Mouse (Mus musculus) midbrain, embryonic 14.5 days (tissue): ENCODE measurements around the gene Rrnad1. TPM values are rescaled to one million over a fixed set of nuclear protein-coding genes. Genes with fewer than 3 reads are reported as not detected.

Experiments used
- ATAC-seq: fragments of 200-750 bp; cut with Nextera tagmentation; 2 replicates; pipeline ENCODE4 v1.8.0; 2017; ENCODE audit warnings: moderate number of reproducible peaks, moderate library complexity; ENCODE audit not compliant: low FRiP score, low TSS enrichment
- DNase-seq: peaks from one replicate; pipeline ENCODE4 v3.0.0-alpha.2; 2015
- H3K27ac ChIP-seq: fragments of 300-500 bp; sonication (generic); replicated peaks from 2 replicates; pipeline ENCODE4 v1.5.1; 2014; ENCODE audit warnings: mild to moderate bottlenecking, low read depth, low read length, moderate library complexity
- H3K27me3 ChIP-seq: fragments of 300-500 bp; sonication (generic); 2 replicates; pipeline ENCODE4 v1.6.1; 2014; ENCODE audit warnings: low read length, control low read depth, mixed read lengths; ENCODE audit not compliant: control insufficient read depth, insufficient read depth
- H3K36me3 ChIP-seq: fragments of 300-500 bp; sonication (generic); 2 replicates; pipeline ENCODE4 v1.6.1; 2014; ENCODE audit warnings: low read length, control low read depth; ENCODE audit not compliant: control insufficient read depth, insufficient read depth
- H3K4me1 ChIP-seq: fragments of 300-500 bp; sonication (generic); 2 replicates; pipeline ENCODE4 v1.6.1; 2014; ENCODE audit warnings: mild to moderate bottlenecking, antibody characterized with exemption, low read length, control low read depth; ENCODE audit not compliant: control insufficient read depth, insufficient read depth
- H3K4me2 ChIP-seq: fragments of 300-500 bp; sonication (generic); 2 replicates; pipeline ENCODE4 v1.6.1; 2014; ENCODE audit warnings: mild to moderate bottlenecking, low read length, moderate library complexity
- H3K4me3 ChIP-seq: fragments of 300-500 bp; sonication (generic); replicated peaks from 2 replicates; pipeline ENCODE4 v1.5.1; 2014; ENCODE audit warnings: low read depth, low read length
- H3K9ac ChIP-seq: fragments of 300-500 bp; sonication (generic); replicated peaks from 2 replicates; pipeline ENCODE4 v1.6.1; 2014; ENCODE audit warnings: mild to moderate bottlenecking, low read length, moderate library complexity
- H3K9me3 ChIP-seq: fragments of 300-500 bp; sonication (generic); 2 replicates; pipeline ENCODE4 v1.6.1; 2016; ENCODE audit warnings: low read length, control low read depth, mixed read lengths; ENCODE audit not compliant: control insufficient read depth
- WGBS: fragments of 180-500 bp; shearing (Covaris S2); extraction: QIAGEN DNeasy Blood & Tissue Kit; methylation state at CpG from one replicate; pipeline ENCODE4 v1.1.7; 2014; 5-methylcytosine and 5-hydroxymethylcytosine counted together
- polyA plus RNA-seq: library from polyadenylated mRNA; unstranded; fragments of >200 nt; fragmentation: Nextera tagmentation; extraction: Ambion mirVana; gene quantifications from 2 replicates; pipeline ENCODE4 v1.2.1, GENCODE M21; 2014

Gene Rrnad1
- polyA plus RNA-seq, 1 experiment from 2014 or later, result 19.1 TPM

- no peak overlapping the region for H3K4me2 ChIP-seq
- H3K9me3 ChIP-seq, result no peaks in the 10 kb centered on the region
- H3K27me3 ChIP-seq, result no peaks in the 10 kb centered on the region
- H3K27ac ChIP-seq, result no peak overlapping the region
- WGBS, result 93% methylated on average over 1 of the region's 1 CpGs
- peaks cover 45% of the 10 kb centered on the region for H3K36me3 ChIP-seq
- no peak overlapping the region for H3K9ac ChIP-seq
- no peak overlapping the region for H3K4me3 ChIP-seq
- H3K4me1 ChIP-seq, result peaks cover 5% of the 10 kb centered on the region; the same call in 1 of the 2 replicates
- DNase-seq, result no peak
- ATAC-seq, result no peak
Observed at GRCm38 (mm10) chr3:87916990-87917389, 13.5 kb downstream of the Rrnad1 start.

GRCm38 (mm10) chr3:87913891-87914290 is 16.6 kb downstream of the Rrnad1 start:
- DNase-seq (no peak), ATAC-seq (no peak)
- no peak overlapping the region for H3K4me2 ChIP-seq
- H3K27me3 ChIP-seq, result no peaks in the 10 kb centered on the region
- no peak overlapping the region for H3K9ac ChIP-seq
- H3K36me3 ChIP-seq, result peaks cover 45% of the 10 kb centered on the region
- H3K4me1 ChIP-seq, result peaks cover 11% of the 10 kb centered on the region
- WGBS, result 94% methylated on average over 10 of the region's 10 CpGs
- H3K9me3 ChIP-seq, result no peaks in the 10 kb centered on the region
- no peak overlapping the region for H3K27ac ChIP-seq
- no peak overlapping the region for H3K4me3 ChIP-seq

- Histone ChIP-seq H3K9me3 (no peaks in the 10 kb centered on the region), H3K4me1 (peaks cover 13% of the 10 kb centered on the region), H3K36me3 (peaks cover 45% of the 10 kb centered on the region), H3K9ac (no peak overlapping the region), H3K4me3 (no peak overlapping the region), H3K4me2 (no peak overlapping the region), H3K27me3 (no peaks in the 10 kb centered on the region), H3K27ac (no peak overlapping the region)
- no peak for ATAC-seq
- 85% methylated on average over 7 of the region's 7 CpGs for WGBS
- DNase-seq, result no peak
Observed at GRCm38 (mm10) chr3:87913491-87913890, 17.0 kb downstream of the Rrnad1 start.

GRCm38 (mm10) chr3:87910573-87911141 is 19.9 kb downstream of the Rrnad1 start:
- no peaks in the 10 kb centered on the region for H3K9me3 ChIP-seq
- H3K36me3 ChIP-seq, result peaks cover 25% of the 10 kb centered on the region
- no peaks in the 10 kb centered on the region for H3K27me3 ChIP-seq
- 3% methylated on average over 12 of the region's 12 CpGs for WGBS
- peak overlapping the region; percentile 28 for H3K4me3 ChIP-seq
- peaks cover 28% of the 10 kb centered on the region for H3K4me1 ChIP-seq
- peak overlapping the region; percentile 66 for H3K27ac ChIP-seq
- DNase-seq (peak; percentile 81), ATAC-seq (0 out of 2 replicates have a peak, but pooled peaks have one; percentile 10)
- peak overlapping the region; percentile 66 for H3K4me2 ChIP-seq
- H3K9ac ChIP-seq, result peak overlapping the region; percentile 7; the same call in 1 of the 2 replicates

GRCm38 (mm10) chr3:87909874-87910273 is 20.6 kb downstream of the Rrnad1 start:
- Histone ChIP-seq H3K9me3 (no peaks in the 10 kb centered on the region), H3K9ac (no peak overlapping the region), H3K4me1 (peaks cover 28% of the 10 kb centered on the region), H3K4me3 (no peak overlapping the region; the same call in 1 of the 2 replicates), H3K27ac (peak overlapping the region; percentile 66), H3K4me2 (peak overlapping the region; percentile 66), H3K27me3 (no peaks in the 10 kb centered on the region), H3K36me3 (peaks cover 18% of the 10 kb centered on the region)
- ATAC-seq (no peak), DNase-seq (no peak)
- 9% methylated on average over 4 of the region's 4 CpGs for WGBS

- WGBS, result 94% methylated on average over 2 of the region's 2 CpGs
- Histone ChIP-seq H3K4me2 (no peak overlapping the region), H3K4me3 (no peak overlapping the region), H3K27me3 (no peaks in the 10 kb centered on the region), H3K36me3 (peaks cover 13% of the 10 kb centered on the region), H3K4me1 (peaks cover 28% of the 10 kb centered on the region), H3K27ac (no peak overlapping the region), H3K9me3 (no peaks in the 10 kb centered on the region), H3K9ac (no peak overlapping the region)
- DNase-seq, result no peak
- no peak for ATAC-seq
Observed at GRCm38 (mm10) chr3:87909381-87909780, 21.1 kb downstream of the Rrnad1 start.

- Histone ChIP-seq H3K4me3 (peak overlapping the region; percentile 96), H3K4me2 (peak overlapping the region; percentile 95), H3K36me3 (no peaks in the 10 kb centered on the region), H3K4me1 (peaks cover 28% of the 10 kb centered on the region), H3K27ac (no peak overlapping the region), H3K9ac (peak overlapping the region; percentile 92), H3K27me3 (no peaks in the 10 kb centered on the region), H3K9me3 (no peaks in the 10 kb centered on the region)
- no peak for ATAC-seq
- WGBS, result 18% methylated on average over 1 of the region's 1 CpGs
- DNase-seq, result no peak
Observed at GRCm38 (mm10) chr3:87907906-87908305, 22.6 kb downstream of the Rrnad1 start.

- WGBS, result under 1% methylated on average over 27 of the region's 27 CpGs
Observed at GRCm38 (mm10) chr3:87906981-87907857, 23.3 kb downstream of the Rrnad1 start.

More at GRCm38 (mm10) chr3:87906981-87907857, 23.3 kb downstream of the Rrnad1 start:
- DNase-seq, result peak; percentile 48
- ATAC-seq, result no peak
- Histone ChIP-seq H3K27me3 (no peaks in the 10 kb centered on the region), H3K36me3 (no peaks in the 10 kb centered on the region), H3K4me1 (peaks cover 28% of the 10 kb centered on the region), H3K9me3 (no peaks in the 10 kb centered on the region), H3K4me3 (peak overlapping the region; percentile 96), H3K4me2 (peak overlapping the region; percentile 95), H3K9ac (peak overlapping the region; percentile 92), H3K27ac (peak overlapping the region; percentile 95)
